Mouse (Mus musculus): ENCODE measurements around the gene Cops7a. TPM values are rescaled to one million over a fixed set of nuclear protein-coding genes. Genes with fewer than 3 reads are reported as not detected.

The Cops7a gene
- polyA plus RNA-seq, 1 experiment from 2014 or later, result 105 TPM

DNA sequence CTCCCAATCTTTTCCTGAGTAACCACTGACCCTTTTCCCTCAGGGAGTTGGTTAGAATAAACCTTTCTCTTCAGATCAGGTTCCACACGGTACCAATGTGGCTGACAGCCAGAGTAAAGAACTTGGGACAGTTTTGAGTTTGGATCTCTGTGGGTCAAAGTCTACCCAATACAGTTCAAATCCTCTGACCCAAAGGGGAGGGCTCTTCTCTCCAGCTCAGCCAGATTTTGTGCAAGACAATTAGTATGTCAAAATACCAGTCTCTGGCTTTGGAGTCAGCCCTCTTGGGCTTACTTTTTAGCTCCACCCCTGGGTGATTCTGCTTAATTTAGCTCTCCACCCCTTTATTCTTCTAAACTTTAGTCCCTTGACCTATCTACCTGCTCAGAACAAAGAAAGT lies 35.1 kb downstream of the Cops7a start:
- peak overlapping the region; percentile 98; the same call in 1 of the 2 replicates for H3K9ac ChIP-seq (replicated peaks)
- peaks cover 25% of the 10 kb centered on the region for H3K36me3 ChIP-seq
- H3K9me3 ChIP-seq, result no peaks in the 10 kb centered on the region
- peak overlapping the region; percentile 96 for H3K27ac ChIP-seq (replicated peaks)
- 0 out of 2 replicates have a peak, but pooled peaks cover 5% of the 10 kb centered on the region for H3K27me3 ChIP-seq
- WGBS, result 28% methylated on average over 1 of the region's 1 CpGs
- peak; percentile 0; the same call in 1 of the 2 replicates for ATAC-seq (ENCODE audit: low FRiP score, low read depth)
- peak overlapping the region; percentile 95 for H3K4me3 ChIP-seq
- H3K4me2 ChIP-seq (replicated peaks), result peak overlapping the region; percentile 91
- peaks cover 17% of the 10 kb centered on the region for H3K4me1 ChIP-seq

GRCm38 (mm10) chr6:124925941-124926340 lies 39.4 kb downstream of the Cops7a start:
- WGBS, result 54% methylated on average over 5 of the region's 5 CpGs
- H3K4me1 ChIP-seq, result peaks cover 15% of the 10 kb centered on the region

DNA sequence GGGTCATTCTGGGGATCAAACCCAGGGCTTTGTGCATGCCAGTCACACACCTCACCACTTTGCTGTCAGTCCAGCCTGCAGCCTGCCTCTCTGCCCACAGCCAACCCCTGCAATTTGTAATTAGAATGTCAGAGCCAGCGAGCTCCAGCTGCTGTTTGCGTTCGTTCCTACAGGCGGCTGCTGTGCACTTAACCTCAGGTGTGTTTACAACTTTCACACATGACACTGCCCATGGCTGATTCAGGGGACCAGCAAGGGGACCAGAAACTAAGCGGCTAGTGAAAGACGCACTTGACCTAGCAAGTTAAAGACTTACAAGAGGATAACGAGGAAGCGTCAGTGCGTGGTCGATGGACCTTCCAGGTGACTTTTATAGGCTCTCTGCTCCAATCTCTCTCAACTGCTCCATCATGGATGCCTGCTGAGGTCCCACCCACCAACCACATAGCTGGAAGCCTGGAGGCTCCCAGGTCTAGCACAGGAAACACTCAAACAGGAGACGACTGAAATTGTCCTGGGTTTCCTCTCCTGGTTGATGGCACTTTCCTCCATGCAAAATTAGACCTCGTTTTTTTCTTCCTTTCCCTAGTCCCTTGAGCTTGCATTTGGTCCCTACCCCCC lies 40.1 kb downstream of the Cops7a start:
- peaks cover 18% of the 10 kb centered on the region for H3K4me1 ChIP-seq
- no peak overlapping the region for H3K4me2 ChIP-seq (replicated peaks)
- WGBS, result 38% methylated on average over 12 of the region's 12 CpGs
- no peaks in the 10 kb centered on the region for H3K9me3 ChIP-seq
- H3K27ac ChIP-seq (replicated peaks), result no peak overlapping the region
- H3K4me3 ChIP-seq, result no peak overlapping the region
- 0 out of 2 replicates have a peak, but pooled peaks cover 5% of the 10 kb centered on the region for H3K27me3 ChIP-seq
- no peak overlapping the region for H3K9ac ChIP-seq (replicated peaks)
- ATAC-seq (ENCODE audit: low FRiP score, low read depth), result no peak
- H3K36me3 ChIP-seq, result no peaks in the 10 kb centered on the region

More at GRCm38 (mm10) chr6:124925941-124926340, 39.4 kb downstream of the Cops7a start:
- Histone ChIP-seq H3K27me3 (0 out of 2 replicates have a peak, but pooled peaks cover 5% of the 10 kb centered on the region), H3K9me3 (no peaks in the 10 kb centered on the region), H3K4me3 (no peak overlapping the region), H3K27ac (replicated peaks) (no peak overlapping the region), H3K9ac (replicated peaks) (no peak overlapping the region), H3K4me2 (replicated peaks) (no peak overlapping the region), H3K36me3 (no peaks in the 10 kb centered on the region)
- ATAC-seq (ENCODE audit: low FRiP score, low read depth), result no peak

- no peak for ATAC-seq (ENCODE audit: low FRiP score, low read depth)
These were observed 43.8 kb downstream of the Cops7a start for GRCm38 (mm10) chr6:124921539-124921938.

GRCm38 (mm10) chr6:124920318-124921085 lies 44.8 kb downstream of the Cops7a start:
- H3K4me1 ChIP-seq, result peaks cover 45% of the 10 kb centered on the region
- no peaks in the 10 kb centered on the region for H3K9me3 ChIP-seq
- ATAC-seq (ENCODE audit: low FRiP score, low read depth), result no peak
- 0 out of 2 replicates have a peak overlapping the region, but pooled peaks have one; percentile 42 for H3K9ac ChIP-seq (replicated peaks)
- H3K36me3 ChIP-seq, result no peaks in the 10 kb centered on the region
- peak overlapping the region; percentile 100 for H3K27ac ChIP-seq (replicated peaks)
- H3K4me2 ChIP-seq (replicated peaks), result peak overlapping the region; percentile 98
- WGBS, result 24% methylated on average over 9 of the region's 9 CpGs
- peak overlapping the region; percentile 99 for H3K4me3 ChIP-seq
- no peaks in the 10 kb centered on the region for H3K27me3 ChIP-seq

More at GRCm38 (mm10) chr6:124921539-124921938, 43.8 kb downstream of the Cops7a start:
- no peaks in the 10 kb centered on the region for H3K36me3 ChIP-seq
- H3K9ac ChIP-seq (replicated peaks), result no peak overlapping the region
- H3K27ac ChIP-seq (replicated peaks), result peak overlapping the region; percentile 100
- WGBS, result 64% methylated on average over 4 of the region's 4 CpGs
- 0 out of 2 replicates have a peak, but pooled peaks cover 5% of the 10 kb centered on the region for H3K27me3 ChIP-seq
- no peak overlapping the region for H3K4me3 ChIP-seq
- no peak overlapping the region for H3K4me2 ChIP-seq (replicated peaks)
- peaks cover 35% of the 10 kb centered on the region for H3K4me1 ChIP-seq
- H3K9me3 ChIP-seq, result no peaks in the 10 kb centered on the region

- Histone ChIP-seq H3K4me2 (replicated peaks) (peak within 1 kb of the TSS; percentile 98), H3K36me3 (peaks cover 3% of the 10 kb centered on the region), H3K27me3 (no peaks in the 10 kb centered on the region), H3K9me3 (no peaks in the 10 kb centered on the region), H3K4me3 (peak within 1 kb of the TSS; percentile 99), H3K9ac (replicated peaks) (peak within 1 kb of the TSS; percentile 99; the same call in 1 of the 2 replicates), H3K4me1 (peaks cover 52% of the 10 kb centered on the region), H3K27ac (replicated peaks) (peak within 1 kb of the TSS; percentile 100)
- under 1% methylated on average over 13 of the region's 13 CpGs for WGBS
- ATAC-seq (ENCODE audit: low FRiP score, low read depth), result peak; percentile 85
These were observed 45.5 kb downstream of the Cops7a start, which contains the start of gene Ptms for GRCm38 (mm10) chr6:124919695-124920317. TSS of gene Ptms (minus strand) at chr6:124920103.

GRCm38 (mm10) chr6:124918890-124919627 lies 46.3 kb downstream of the Cops7a start:
- WGBS, result 17% methylated on average over 14 of the region's 14 CpGs
- Histone ChIP-seq H3K9ac (replicated peaks) (peak overlapping the region; percentile 99), H3K9me3 (no peaks in the 10 kb centered on the region), H3K4me3 (peak overlapping the region; percentile 99), H3K4me2 (replicated peaks) (peak overlapping the region; percentile 98), H3K27ac (replicated peaks) (peak overlapping the region; percentile 100), H3K4me1 (peaks cover 59% of the 10 kb centered on the region), H3K36me3 (peaks cover 10% of the 10 kb centered on the region), H3K27me3 (no peaks in the 10 kb centered on the region)
- no peak for ATAC-seq (ENCODE audit: low FRiP score, low read depth)

DNA sequence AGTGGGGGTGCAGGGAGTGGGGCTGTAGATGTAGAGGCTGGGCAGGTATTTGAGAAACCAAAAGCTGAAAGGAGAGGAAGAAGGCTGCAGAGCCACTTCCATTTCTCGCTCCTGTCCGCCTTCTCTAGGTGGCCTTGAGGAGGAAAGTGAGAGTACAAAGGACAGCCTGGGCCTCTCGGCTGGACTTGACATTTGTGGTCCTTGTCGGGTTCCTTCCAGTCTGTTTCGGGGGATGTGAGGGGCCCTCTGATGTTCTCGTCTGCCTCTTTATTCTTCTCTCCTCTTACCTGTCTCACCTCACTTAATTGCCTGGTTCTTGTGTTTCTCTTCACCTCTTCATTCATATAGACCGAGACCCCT lies 47.0 kb downstream of the Cops7a start:
- peak overlapping the region; percentile 98 for H3K4me2 ChIP-seq (replicated peaks)
- 8% methylated on average over 7 of the region's 7 CpGs for WGBS
- peaks cover 18% of the 10 kb centered on the region for H3K36me3 ChIP-seq
- no peak for ATAC-seq (ENCODE audit: low FRiP score, low read depth)
- peak overlapping the region; percentile 100 for H3K27ac ChIP-seq (replicated peaks)
- peaks cover 66% of the 10 kb centered on the region for H3K4me1 ChIP-seq
- peak overlapping the region; percentile 99 for H3K4me3 ChIP-seq
- H3K9me3 ChIP-seq, result no peaks in the 10 kb centered on the region
- H3K27me3 ChIP-seq, result no peaks in the 10 kb centered on the region; the same call in 1 of the 2 replicates
- H3K9ac ChIP-seq (replicated peaks), result peak overlapping the region; percentile 99

- Histone ChIP-seq H3K27ac (replicated peaks) (peak overlapping the region; percentile 100), H3K27me3 (no peaks in the 10 kb centered on the region; the same call in 1 of the 2 replicates), H3K36me3 (peaks cover 24% of the 10 kb centered on the region), H3K4me3 (peak overlapping the region; percentile 99), H3K9me3 (no peaks in the 10 kb centered on the region), H3K9ac (replicated peaks) (peak overlapping the region; percentile 99), H3K4me1 (peaks cover 66% of the 10 kb centered on the region), H3K4me2 (replicated peaks) (peak overlapping the region; percentile 98)
- ATAC-seq (ENCODE audit: low FRiP score, low read depth), result peak; percentile 65
- under 1% methylated on average over 55 of the region's 89 CpGs for WGBS
These were observed 47.6 kb downstream of the Cops7a start for GRCm38 (mm10) chr6:124917518-124918330.

- Histone ChIP-seq H3K27me3 (no peaks in the 10 kb centered on the region; the same call in 1 of the 2 replicates), H3K9ac (replicated peaks) (peak overlapping the region; percentile 99), H3K27ac (replicated peaks) (peak overlapping the region; percentile 100), H3K4me1 (peaks cover 66% of the 10 kb centered on the region), H3K4me3 (peak overlapping the region; percentile 99), H3K4me2 (replicated peaks) (peak overlapping the region; percentile 98), H3K9me3 (no peaks in the 10 kb centered on the region), H3K36me3 (peaks cover 28% of the 10 kb centered on the region)
- WGBS, result under 1% methylated on average over 45 of the region's 67 CpGs
- ATAC-seq (ENCODE audit: low FRiP score, low read depth), result peak; percentile 52
These were observed 48.4 kb downstream of the Cops7a start for GRCm38 (mm10) chr6:124916695-124917517.
